In genomic region chrX:161961176-161961575, GRCm38 (mm10) we compare ENCODE assay signal across 8 mouse cellular contexts.
DNase-seq lines count a peak whose midpoint lies in the region; ATAC-seq and TF ChIP-seq lines count a peak whose summit lies in the region.

No protein-coding gene starts in this region.

- peaks cover 21% of the 10 kb centered on the region; the same call in 1 of the 2 replicates for H3K27me3 ChIP-seq in limb, embryonic 13.5 days
- peaks cover 86% of the 10 kb centered on the region for H3K27me3 ChIP-seq in limb, embryonic 10.5 days (ENCODE audit: low read depth, poor library complexity, severe bottlenecking)
- no peaks in the 10 kb centered on the region for H3K27me3 ChIP-seq in thymus, adult 2 months (ENCODE audit: control insufficient read depth, insufficient read depth, low read length)

- no peak overlapping the region for H3K4me2 ChIP-seq in limb, embryonic 13.5 days (replicated peaks)

- H3K36me3 ChIP-seq in limb, embryonic 13.5 days = no peaks in the 10 kb centered on the region
- H3K36me3 ChIP-seq in limb, embryonic 10.5 days = no peaks in the 10 kb centered on the region
- no peaks in the 10 kb centered on the region for H3K36me3 ChIP-seq in thymus, adult 2 months (ENCODE audit: control insufficient read depth, insufficient read depth, low read length)

- no peak for DNase-seq in limb, embryonic 10.5 days (ENCODE audit: low spot score)
- peak; percentile 37 to 63 for DNase-seq in adrenal gland, postnatal 36 days
- peak; percentile 44 to 60 for DNase-seq in heart, adult 9 months (ENCODE audit: low spot score in 2 of 2)
- DNase-seq in kidney, postnatal 4 days = peak; percentile 59 to 66
- no peak for DNase-seq in thymus, adult 2 months
- DNase-seq in right cerebral cortex, postnatal 25 days = no peak
- no peak for DNase-seq in spleen, postnatal 36 days (ENCODE audit: low spot score in 2 of 2)

- ATAC-seq in limb, embryonic 13.5 days (ENCODE audit: low FRiP score, low read depth) = peak; percentile 57; the same call in 1 of the 2 replicates

- H3K4me3 ChIP-seq in limb, embryonic 13.5 days = no peak overlapping the region
- H3K4me3 ChIP-seq in limb, embryonic 10.5 days = no peak overlapping the region
- no peak overlapping the region for H3K4me3 ChIP-seq in thymus, adult 2 months (ENCODE audit: control insufficient read depth, insufficient read depth, low read length)

- no peak overlapping the region for H3K27ac ChIP-seq in limb, embryonic 13.5 days
- no peak overlapping the region for H3K27ac ChIP-seq in limb, embryonic 10.5 days
- H3K27ac ChIP-seq in thymus, adult 2 months (ENCODE audit: control insufficient read depth, insufficient read depth, low read length) = no peak overlapping the region

- no peaks in the 10 kb centered on the region for H3K4me1 ChIP-seq in limb, embryonic 13.5 days
- H3K4me1 ChIP-seq in limb, embryonic 10.5 days = no peaks in the 10 kb centered on the region
- H3K4me1 ChIP-seq in thymus, adult 2 months (replicated peaks; ENCODE audit: control insufficient read depth, insufficient read depth, low read length) = no peaks in the 10 kb centered on the region

- H3K9me3 ChIP-seq in limb, embryonic 13.5 days = no peaks in the 10 kb centered on the region
- H3K9me3 ChIP-seq in limb, embryonic 10.5 days (replicated peaks) = no peaks in the 10 kb centered on the region

- TF ChIP-seq POLR2A in thymus, adult 2 months (IDR thresholded peaks at IDR 0.05; ENCODE audit: control insufficient read depth, extremely low read depth, insufficient read depth, low read length, poor library complexity) = no peak

- no peak overlapping the region for H3K9ac ChIP-seq in limb, embryonic 13.5 days

- WGBS in limb, embryonic 13.5 days = 35% methylated on average over 4 of the region's 4 CpGs
- WGBS in limb, embryonic 10.5 days = 68% methylated on average over 4 of the region's 4 CpGs
- WGBS in thymus, adult 2 months = 90% methylated on average over 4 of the region's 4 CpGs

- no peak for TF ChIP-seq CTCF in thymus, adult 2 months (IDR thresholded peaks at IDR 0.05; ENCODE audit: borderline replicate concordance, control insufficient read depth, extremely low read depth, insufficient read depth, low read length, poor library complexity)

Comparison
In these comparisons a context has a peak if more than half of its experiments do, and no peak if none do; other contexts are left out.
1. DNase-seq: peak in adrenal gland, postnatal 36 days (2 of 2), heart, adult 9 months (2 of 2) and kidney, postnatal 4 days (2 of 2); none in limb, embryonic 10.5 days (single experiment), thymus, adult 2 months (single experiment), right cerebral cortex, postnatal 25 days (single experiment) and spleen, postnatal 36 days (0 of 2).